Mouse (Mus musculus): ENCODE results near the gene Cd34.

Gene Cd34

GRCm38 (mm10) chr1:194938715-194939114 lies at the start of gene Cd34:
TSS of gene Cd34 (plus strand) at chr1:194938819.
- no peak for TF ChIP-seq NANOG (IDR thresholded peaks at IDR 0.05; ENCODE audit: borderline replicate concordance, low read length)
- no peak for TF ChIP-seq POU5F1 (IDR thresholded peaks at IDR 0.05; ENCODE audit: borderline replicate concordance, low read length)
- no peak for TF ChIP-seq CTCF (conservative IDR thresholded peaks at IDR 0.05; ENCODE audit: low read length)

GRCm38 (mm10) chr1:194894513-194894912 lies 44.1 kb upstream of the Cd34 start:
- H3K4me3 ChIP-seq (replicated peaks; ENCODE audit: low read length): no peak overlapping the region
- no peaks in the 10 kb centered on the region for H3K36me3 ChIP-seq (ENCODE audit: insufficient read depth, low read length)
- no peaks in the 10 kb centered on the region for H3K4me1 ChIP-seq (replicated peaks; ENCODE audit: low read depth, low read length)
- H3K27me3 ChIP-seq (ENCODE audit: insufficient read depth, low read length): no peaks in the 10 kb centered on the region
- no peak for TF ChIP-seq NANOG (IDR thresholded peaks at IDR 0.05; ENCODE audit: borderline replicate concordance, low read length)
- TF ChIP-seq CTCF (conservative IDR thresholded peaks at IDR 0.05; ENCODE audit: low read length): no peak
- TF ChIP-seq POU5F1 (IDR thresholded peaks at IDR 0.05; ENCODE audit: borderline replicate concordance, low read length): no peak
- no peaks in the 10 kb centered on the region for H3K9me3 ChIP-seq (ENCODE audit: low read length)

More at GRCm38 (mm10) chr1:194938715-194939114, at the start of gene Cd34:
- peak within 1 kb of the TSS; percentile 78 for H3K4me3 ChIP-seq (replicated peaks; ENCODE audit: low read length)
- peaks cover 31% of the 10 kb centered on the region for H3K27me3 ChIP-seq (ENCODE audit: insufficient read depth, low read length)
- H3K4me1 ChIP-seq (replicated peaks; ENCODE audit: low read depth, low read length): peaks cover 6% of the 10 kb centered on the region
- H3K9me3 ChIP-seq (ENCODE audit: low read length): no peaks in the 10 kb centered on the region
- H3K36me3 ChIP-seq (ENCODE audit: insufficient read depth, low read length): no peaks in the 10 kb centered on the region

- no peaks in the 10 kb centered on the region for H3K9me3 ChIP-seq (ENCODE audit: low read length)
- no peak overlapping the region for H3K4me3 ChIP-seq (replicated peaks; ENCODE audit: low read length)
- H3K27me3 ChIP-seq (ENCODE audit: insufficient read depth, low read length): no peaks in the 10 kb centered on the region
- no peaks in the 10 kb centered on the region for H3K36me3 ChIP-seq (ENCODE audit: insufficient read depth, low read length)
- no peaks in the 10 kb centered on the region for H3K4me1 ChIP-seq (replicated peaks; ENCODE audit: low read depth, low read length)
- TF ChIP-seq NANOG (IDR thresholded peaks at IDR 0.05; ENCODE audit: borderline replicate concordance, low read length) (no peak), POU5F1 (IDR thresholded peaks at IDR 0.05; ENCODE audit: borderline replicate concordance, low read length) (no peak), CTCF (conservative IDR thresholded peaks at IDR 0.05; ENCODE audit: low read length) (no peak)
Observed at GRCm38 (mm10) chr1:194895287-194895686, 43.3 kb upstream of the Cd34 start.

- Histone ChIP-seq H3K4me3 (replicated peaks; ENCODE audit: low read length) (no peak overlapping the region), H3K27me3 (ENCODE audit: insufficient read depth, low read length) (no peaks in the 10 kb centered on the region), H3K9me3 (ENCODE audit: low read length) (no peaks in the 10 kb centered on the region), H3K36me3 (ENCODE audit: insufficient read depth, low read length) (no peaks in the 10 kb centered on the region), H3K4me1 (replicated peaks; ENCODE audit: low read depth, low read length) (no peaks in the 10 kb centered on the region)
- no peak for TF ChIP-seq CTCF (conservative IDR thresholded peaks at IDR 0.05; ENCODE audit: low read length)
- TF ChIP-seq NANOG (IDR thresholded peaks at IDR 0.05; ENCODE audit: borderline replicate concordance, low read length): no peak
- TF ChIP-seq POU5F1 (IDR thresholded peaks at IDR 0.05; ENCODE audit: borderline replicate concordance, low read length): no peak
Observed at GRCm38 (mm10) chr1:194901075-194901474, 37.5 kb upstream of the Cd34 start.

GRCm38 (mm10) chr1:194901826-194902225 lies 36.8 kb upstream of the Cd34 start:
- TF ChIP-seq CTCF (conservative IDR thresholded peaks at IDR 0.05; ENCODE audit: low read length) (no peak), NANOG (IDR thresholded peaks at IDR 0.05; ENCODE audit: borderline replicate concordance, low read length) (no peak), POU5F1 (IDR thresholded peaks at IDR 0.05; ENCODE audit: borderline replicate concordance, low read length) (no peak)
- no peaks in the 10 kb centered on the region for H3K4me1 ChIP-seq (replicated peaks; ENCODE audit: low read depth, low read length)
- no peaks in the 10 kb centered on the region for H3K36me3 ChIP-seq (ENCODE audit: insufficient read depth, low read length)
- no peak overlapping the region for H3K4me3 ChIP-seq (replicated peaks; ENCODE audit: low read length)
- no peaks in the 10 kb centered on the region for H3K9me3 ChIP-seq (ENCODE audit: low read length)
- no peaks in the 10 kb centered on the region for H3K27me3 ChIP-seq (ENCODE audit: insufficient read depth, low read length)

GRCm38 (mm10) chr1:194908956-194909355 lies 29.7 kb upstream of the Cd34 start:
- no peak for TF ChIP-seq NANOG (IDR thresholded peaks at IDR 0.05; ENCODE audit: borderline replicate concordance, low read length)
- TF ChIP-seq CTCF (conservative IDR thresholded peaks at IDR 0.05; ENCODE audit: low read length): no peak
- TF ChIP-seq POU5F1 (IDR thresholded peaks at IDR 0.05; ENCODE audit: borderline replicate concordance, low read length): no peak
- no peaks in the 10 kb centered on the region for H3K36me3 ChIP-seq (ENCODE audit: insufficient read depth, low read length)
- H3K4me3 ChIP-seq (replicated peaks; ENCODE audit: low read length): no peak overlapping the region
- H3K4me1 ChIP-seq (replicated peaks; ENCODE audit: low read depth, low read length): no peaks in the 10 kb centered on the region
- no peaks in the 10 kb centered on the region for H3K9me3 ChIP-seq (ENCODE audit: low read length)
- H3K27me3 ChIP-seq (ENCODE audit: insufficient read depth, low read length): no peaks in the 10 kb centered on the region

- Histone ChIP-seq H3K9me3 (ENCODE audit: low read length) (no peaks in the 10 kb centered on the region), H3K27me3 (ENCODE audit: insufficient read depth, low read length) (no peaks in the 10 kb centered on the region), H3K4me3 (replicated peaks; ENCODE audit: low read length) (no peak overlapping the region), H3K4me1 (replicated peaks; ENCODE audit: low read depth, low read length) (peaks cover 17% of the 10 kb centered on the region), H3K36me3 (ENCODE audit: insufficient read depth, low read length) (no peaks in the 10 kb centered on the region)
- TF ChIP-seq NANOG (IDR thresholded peaks at IDR 0.05; ENCODE audit: borderline replicate concordance, low read length) (no peak), POU5F1 (IDR thresholded peaks at IDR 0.05; ENCODE audit: borderline replicate concordance, low read length) (no peak), CTCF (conservative IDR thresholded peaks at IDR 0.05; ENCODE audit: low read length) (no peak)
Observed at GRCm38 (mm10) chr1:194925753-194926350, 12.8 kb upstream of the Cd34 start.

- no peak overlapping the region for H3K4me3 ChIP-seq (replicated peaks; ENCODE audit: low read length)
- no peaks in the 10 kb centered on the region for H3K36me3 ChIP-seq (ENCODE audit: insufficient read depth, low read length)
- peaks cover 21% of the 10 kb centered on the region for H3K4me1 ChIP-seq (replicated peaks; ENCODE audit: low read depth, low read length)
- TF ChIP-seq CTCF (conservative IDR thresholded peaks at IDR 0.05; ENCODE audit: low read length) (no peak), POU5F1 (IDR thresholded peaks at IDR 0.05; ENCODE audit: borderline replicate concordance, low read length) (no peak), NANOG (IDR thresholded peaks at IDR 0.05; ENCODE audit: borderline replicate concordance, low read length) (no peak)
- H3K27me3 ChIP-seq (ENCODE audit: insufficient read depth, low read length): no peaks in the 10 kb centered on the region
- no peaks in the 10 kb centered on the region for H3K9me3 ChIP-seq (ENCODE audit: low read length)
Observed at GRCm38 (mm10) chr1:194927887-194928286, 10.7 kb upstream of the Cd34 start.
